Mouse (Mus musculus): ENCODE results near the gene Cmpk1. TPM values are rescaled to one million over a fixed set of nuclear protein-coding genes. Genes with fewer than 3 reads are reported as not detected.

Cmpk1 gene
- polyA plus RNA-seq, 1 experiment from 2014 or later, result 69.6 TPM

GRCm38 (mm10) chr4:114909602-114910484 is 77.2 kb downstream of the Cmpk1 start:
- Histone ChIP-seq H3K4me3 (peak overlapping the region; percentile 57), H3K36me3 (no peaks in the 10 kb centered on the region), H3K27me3 (ENCODE audit: low read depth, poor library complexity, severe bottlenecking) (peaks cover 100% of the 10 kb centered on the region), H3K4me1 (peaks cover 37% of the 10 kb centered on the region), H3K27ac (peak overlapping the region; percentile 77), H3K9me3 (replicated peaks) (no peaks in the 10 kb centered on the region)
- WGBS, result 2% methylated on average over 20 of the region's 20 CpGs
- peak; percentile 80 for DNase-seq (ENCODE audit: low spot score)

Other genes starting within 250 kb of the Cmpk1 start
- gene Gm12830, start 165.5 kb downstream of the Cmpk1 start, polyA plus RNA-seq (2016; fragmentation: Nextera tagmentation; extraction: Ambion mirVana), result not detected in 2 replicates
- gene Foxd2, start 78.4 kb downstream of the Cmpk1 start, polyA plus RNA-seq (2016; fragmentation: Nextera tagmentation; extraction: Ambion mirVana), result 0.81 and 1.1 TPM in 2 replicates
- not detected in 2 replicates for gene Foxe3, start 61.2 kb downstream of the Cmpk1 start, polyA plus RNA-seq (2016; fragmentation: Nextera tagmentation; extraction: Ambion mirVana)
- gene Stil, start 12.9 kb upstream of the Cmpk1 start, polyA plus RNA-seq (2016; fragmentation: Nextera tagmentation; extraction: Ambion mirVana), result 16.9 and 19.8 TPM in 2 replicates
- gene Tal1, start 69.2 kb upstream of the Cmpk1 start, polyA plus RNA-seq (2016; fragmentation: Nextera tagmentation; extraction: Ambion mirVana), result 1.7 TPM in 2 replicates
- 6.8 and 9.0 TPM in 2 replicates for gene Pdzk1ip1, start 101.5 kb upstream of the Cmpk1 start, polyA plus RNA-seq (2016; fragmentation: Nextera tagmentation; extraction: Ambion mirVana)
- 0.04 and 0.06 TPM in 2 replicates for gene Cyp4x1, start 147.0 kb upstream of the Cmpk1 start, polyA plus RNA-seq (2016; fragmentation: Nextera tagmentation; extraction: Ambion mirVana)